Mouse (Mus musculus) cerebellum, adult 18-20 months (tissue): ENCODE measurements around the gene Taf4.

ENCODE experiments used
- DNase-seq, 2 experiments: peaks; one replicate each; pipeline ENCODE4 v3.0.0; 2021

The Taf4 gene

GRCm38 (mm10) chr2:179976628-179977343, at the start of gene Taf4:
Gene Taf4 (minus strand): TSS chr2:179976646.
- peak; percentile 82 to 96 for DNase-seq

- DNase-seq, result no peak
Observed at GRCm38 (mm10) chr2:180025861-180026200, 49.4 kb upstream of the Taf4 start.

GRCm38 (mm10) chr2:180025135-180025860, 48.9 kb upstream of the Taf4 start:
- DNase-seq, result peak in 1 of 2 experiments; percentile 64

GRCm38 (mm10) chr2:180024401-180025098, 48.1 kb upstream of the Taf4 start, which contains the start of gene Lsm14b:
Gene Lsm14b (plus strand): TSS chr2:180024987.
- peak; percentile 98 to 100 for DNase-seq

GRCm38 (mm10) chr2:180022751-180023150, 46.3 kb upstream of the Taf4 start:
- DNase-seq, result no peak

GRCm38 (mm10) chr2:180020919-180021318, 44.5 kb upstream of the Taf4 start:
- peak; percentile 49 to 57 for DNase-seq

GRCm38 (mm10) chr2:180020091-180020661, 43.7 kb upstream of the Taf4 start:
- DNase-seq, result peak; percentile 69 to 75

GRCm38 (mm10) chr2:180018573-180018972, 42.1 kb upstream of the Taf4 start:
- DNase-seq, result no peak

GRCm38 (mm10) chr2:180017632-180018031, 41.2 kb upstream of the Taf4 start:
- DNase-seq, result no peak

GRCm38 (mm10) chr2:180013686-180014085, 37.2 kb upstream of the Taf4 start:
- no peak for DNase-seq

- no peak for DNase-seq
Observed at GRCm38 (mm10) chr2:180011370-180011769, 34.9 kb upstream of the Taf4 start.

- DNase-seq, result no peak
Observed at GRCm38 (mm10) chr2:180010686-180011085, 34.2 kb upstream of the Taf4 start.

GRCm38 (mm10) chr2:180006352-180007017, 30.0 kb upstream of the Taf4 start:
- no peak for DNase-seq

- no peak for DNase-seq
Observed at GRCm38 (mm10) chr2:180005656-180006351, 29.4 kb upstream of the Taf4 start.

- no peak for DNase-seq
Observed at GRCm38 (mm10) chr2:180001635-180002034, 25.2 kb upstream of the Taf4 start.

GRCm38 (mm10) chr2:179998431-179998830, 22.0 kb upstream of the Taf4 start:
- DNase-seq, result no peak

GRCm38 (mm10) chr2:179993071-179993470, 16.6 kb upstream of the Taf4 start:
- no peak for DNase-seq

- no peak for DNase-seq
Observed at GRCm38 (mm10) chr2:179989098-179989497, 12.7 kb upstream of the Taf4 start.

- DNase-seq, result no peak
Observed at GRCm38 (mm10) chr2:179986437-179987022, 10.1 kb upstream of the Taf4 start.

- DNase-seq, result no peak
Observed at GRCm38 (mm10) chr2:179985695-179986094, 9.2 kb upstream of the Taf4 start.

GRCm38 (mm10) chr2:179984830-179985229, 8.4 kb upstream of the Taf4 start:
- no peak for DNase-seq

GRCm38 (mm10) chr2:179982715-179983114, 6.3 kb upstream of the Taf4 start:
- DNase-seq, result no peak
